Mouse (Mus musculus) stomach, embryonic 15.5 days (tissue): Measurements from ENCODE around the gene Odf3l2. TPM values are rescaled to one million over a fixed set of nuclear protein-coding genes. Genes with fewer than 3 reads are reported as not detected.

ENCODE experiments used
- ATAC-seq: fragments of 200-750 bp; cut with Nextera tagmentation; 2 replicates; pipeline ENCODE4 v1.8.0; 2017; ENCODE audit warnings: low read depth, moderate number of reproducible peaks, moderate TSS enrichment; ENCODE audit not compliant: insufficient read depth, low FRiP score
- H3K27ac ChIP-seq: fragments of 300-500 bp; sonication (generic); 2 replicates; pipeline ENCODE4 v1.5.1; 2015; ENCODE audit warnings: mild to moderate bottlenecking, inconsistent platforms
- H3K27me3 ChIP-seq: fragments of 300-500 bp; sonication (generic); replicated peaks from 2 replicates; pipeline ENCODE4 v1.6.1; 2015; ENCODE audit warnings: inconsistent platforms
- H3K36me3 ChIP-seq: fragments of 300-500 bp; sonication (generic); 2 replicates; pipeline ENCODE4 v1.6.1; 2015; ENCODE audit warnings: inconsistent platforms
- H3K4me1 ChIP-seq: fragments of 300-500 bp; sonication (generic); 2 replicates; pipeline ENCODE4 v1.6.1; 2015; ENCODE audit warnings: inconsistent platforms
- H3K4me2 ChIP-seq: fragments of 300-500 bp; sonication (generic); 2 replicates; pipeline ENCODE4 v1.6.1; 2015; ENCODE audit warnings: mild to moderate bottlenecking, inconsistent platforms
- H3K4me3 ChIP-seq: fragments of 300-500 bp; sonication (generic); replicated peaks from 2 replicates; pipeline ENCODE4 v1.5.1; 2015; ENCODE audit warnings: inconsistent platforms
- H3K9ac ChIP-seq: fragments of 300-500 bp; sonication (generic); 2 replicates; pipeline ENCODE4 v1.6.1; 2015; ENCODE audit warnings: inconsistent platforms
- H3K9me3 ChIP-seq: fragments of 300-500 bp; sonication (generic); 2 replicates; pipeline ENCODE4 v1.6.1; 2016; ENCODE audit warnings: inconsistent platforms
- WGBS: fragments of 180-500 bp; shearing (Covaris S2); methylation state at CpG from one replicate; pipeline ENCODE4 v1.1.7; 2015; 5-methylcytosine and 5-hydroxymethylcytosine counted together
- polyA plus RNA-seq: library from polyadenylated mRNA; unstranded; fragments of >200 nt; fragmentation: Nextera tagmentation; extraction: Ambion mirVana; gene quantifications from 2 replicates; pipeline ENCODE4 v1.2.1, GENCODE M21; 2015

The Odf3l2 gene
- polyA plus RNA-seq, 1 experiment from 2014 or later, result not detected

- Histone ChIP-seq H3K27ac (no peak overlapping the region), H3K9me3 (no peaks in the 10 kb centered on the region), H3K9ac (no peak overlapping the region), H3K4me1 (no peaks in the 10 kb centered on the region), H3K27me3 (peaks cover 6% of the 10 kb centered on the region; the same call in 1 of the 2 replicates), H3K36me3 (no peaks in the 10 kb centered on the region), H3K4me3 (no peak overlapping the region), H3K4me2 (no peak overlapping the region)
- WGBS, result 48% methylated on average over 6 of the region's 6 CpGs
- ATAC-seq, result no peak
Observed at GRCm38 (mm10) chr10:79594111-79594510, 51.4 kb downstream of the Odf3l2 start.

GRCm38 (mm10) chr10:79590702-79591101, 54.8 kb downstream of the Odf3l2 start:
- Histone ChIP-seq H3K4me2 (no peak overlapping the region), H3K27ac (no peak overlapping the region), H3K4me3 (no peak overlapping the region), H3K9ac (no peak overlapping the region), H3K36me3 (no peaks in the 10 kb centered on the region), H3K27me3 (peaks cover under 1% of the 10 kb centered on the region; the same call in 1 of the 2 replicates), H3K9me3 (no peaks in the 10 kb centered on the region), H3K4me1 (no peaks in the 10 kb centered on the region)
- 97% methylated on average over 1 of the region's 1 CpGs for WGBS
- no peak for ATAC-seq

Other genes starting within 250 kb of the Odf3l2 start
- not detected in 2 replicates for gene Vmn2r83, start 177.0 kb downstream of the Odf3l2 start, polyA plus RNA-seq
- gene Plpp2, start 111.9 kb downstream of the Odf3l2 start, polyA plus RNA-seq, result 69.7 and 70.6 TPM in 2 replicates
- 49.2 and 50.1 TPM in 2 replicates for gene Mier2, start 90.5 kb downstream of the Odf3l2 start, polyA plus RNA-seq
- not detected in 2 replicates for gene Theg, start 58.4 kb downstream of the Odf3l2 start, polyA plus RNA-seq
- gene C2cd4c, start 31.7 kb downstream of the Odf3l2 start, polyA plus RNA-seq, result 0.08 and 0.14 TPM in 2 replicates
- 9.1 and 10.6 TPM in 2 replicates for gene Shc2, start 7.8 kb downstream of the Odf3l2 start, polyA plus RNA-seq
- 36.4 and 41.1 TPM in 2 replicates for gene Madcam1, start 18.8 kb upstream of the Odf3l2 start, polyA plus RNA-seq
- 58.2 and 59.3 TPM in 2 replicates for gene Tpgs1, start 23.6 kb upstream of the Odf3l2 start, polyA plus RNA-seq
- gene Cdc34, start 36.5 kb upstream of the Odf3l2 start, polyA plus RNA-seq, result 107 and 108 TPM in 2 replicates
- 0.40 and 0.57 TPM in 2 replicates for gene Gzmm, start 43.3 kb upstream of the Odf3l2 start, polyA plus RNA-seq
- 1,050 and 1,128 TPM in 2 replicates for gene Bsg, start 58.8 kb upstream of the Odf3l2 start, polyA plus RNA-seq
- 0.08 and 0.14 TPM in 2 replicates for gene Hcn2, start 70.9 kb upstream of the Odf3l2 start, polyA plus RNA-seq
- 33.9 and 38.7 TPM in 2 replicates for gene Polrmt, start 100.8 kb upstream of the Odf3l2 start, polyA plus RNA-seq
- 0.31 and 0.36 TPM in 2 replicates for gene Fgf22, start 109.3 kb upstream of the Odf3l2 start, polyA plus RNA-seq
- 87.8 and 88.1 TPM in 2 replicates for gene Rnf126, start 121.2 kb upstream of the Odf3l2 start, polyA plus RNA-seq
- 14.8 and 15.5 TPM in 2 replicates for gene Fstl3, start 131.5 kb upstream of the Odf3l2 start, polyA plus RNA-seq
- 0.23 and 0.31 TPM in 2 replicates for gene Prss57, start 145.2 kb upstream of the Odf3l2 start, polyA plus RNA-seq
- gene Palm, start 147.8 kb upstream of the Odf3l2 start, polyA plus RNA-seq, result 53.3 and 54.1 TPM in 2 replicates
- gene Misp, start 175.3 kb upstream of the Odf3l2 start, polyA plus RNA-seq, result 50.0 and 67.2 TPM in 2 replicates
- 295 and 299 TPM in 2 replicates for gene Ptbp1, start 208.7 kb upstream of the Odf3l2 start, polyA plus RNA-seq
- gene Prtn3, start 228.7 kb upstream of the Odf3l2 start, polyA plus RNA-seq, result 5.2 and 10.6 TPM in 2 replicates
- 32.9 and 36.1 TPM in 2 replicates for gene Plppr3, start 228.9 kb upstream of the Odf3l2 start, polyA plus RNA-seq
- gene Elane, start 240.5 kb upstream of the Odf3l2 start, polyA plus RNA-seq, result 3.8 and 11.1 TPM in 2 replicates
- gene Cfd, start 245.1 kb upstream of the Odf3l2 start, polyA plus RNA-seq, result not detected in 2 replicates